Mouse (Mus musculus) retina, adult 2 months (tissue): ENCODE data around the gene Magea5.
"Not testable (repeated sequence)": the region's sequence is repeated elsewhere in the genome, so short reads cannot be mapped to it uniquely, and the experiment has no call there.

Source experiments
- DNase-seq: peaks from one replicate; pipeline ENCODE4 v3.0.0-alpha.2; 2012; ENCODE audit warnings: low read depth, low spot score

Gene Magea5

GRCm38 (mm10) chrX:155063045-155063444 lies at the start of gene Magea5:
Gene Magea5, minus strand, starts transcription at chrX:155063145.
- not testable (repeated sequence) for DNase-seq

DNA sequence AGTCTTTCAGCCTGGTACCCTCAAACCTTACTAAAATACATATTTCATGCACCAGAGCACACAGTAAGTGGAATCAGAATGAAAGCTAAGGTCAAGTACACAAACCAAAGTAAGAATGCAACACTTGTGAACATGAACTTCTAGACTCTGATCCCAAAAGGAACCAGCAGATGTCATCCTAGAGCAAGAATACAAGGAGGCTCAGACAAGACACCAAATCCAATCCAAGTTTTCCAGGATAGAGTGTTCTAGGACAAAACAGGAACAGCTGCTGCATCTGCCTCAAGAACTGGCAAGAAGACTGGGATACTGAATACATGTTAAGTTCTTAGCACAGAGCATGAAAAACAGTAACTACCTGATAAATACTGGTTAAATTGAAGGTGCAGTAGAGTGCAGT lies 35.1 kb upstream of the Magea5 start:
- DNase-seq: no peak

GRCm38 (mm10) chrX:155093566-155093965 lies 30.6 kb upstream of the Magea5 start, which contains the start of gene Magea2:
Gene Magea2, minus strand, starts transcription at chrX:155093666.
- DNase-seq: not testable (repeated sequence)

GRCm38 (mm10) chrX:155089693-155090092 lies 26.7 kb upstream of the Magea5 start, which contains the start of gene Magea1:
Gene Magea1, minus strand, starts transcription at chrX:155089793.
- not testable (repeated sequence) for DNase-seq
